Mouse (Mus musculus) heart, embryonic 14.5 days (tissue): Measurements from ENCODE around the gene Mybpc1. TPM values are rescaled to one million over a fixed set of nuclear protein-coding genes. Genes with fewer than 3 reads are reported as not detected.
A peak's percentile ranks its signal among the peaks of the same experiment; 100 is the strongest.

ENCODE experiments used
- ATAC-seq: fragments of 200-750 bp; cut with Nextera tagmentation; 2 replicates; pipeline ENCODE4 v1.8.0; 2017; ENCODE audit warnings: low read depth, moderate TSS enrichment; ENCODE audit not compliant: insufficient number of reproducible peaks, insufficient read depth, low FRiP score
- H3K27ac ChIP-seq, 2 experiments: fragments of 200-500 bp in 1 of 2; fragments of 300-500 bp in 1 of 2; sonication (generic) in 1 of 2; replicated peaks in 1 of 2; 2 replicates each; pipeline ENCODE4 v1.5.1; 2012 to 2014; ENCODE audit warnings: low read depth in 2 of 2, low read length in 2 of 2, control low read depth in 1 of 2, mild to moderate bottlenecking in 1 of 2, mixed read lengths in 1 of 2; ENCODE audit not compliant: control insufficient read depth in 1 of 2, insufficient read depth in 1 of 2
- H3K27me3 ChIP-seq: fragments of 300-500 bp; sonication (generic); 2 replicates; pipeline ENCODE4 v1.6.1; 2014; ENCODE audit warnings: mild to moderate bottlenecking, low read length, control low read depth; ENCODE audit not compliant: control insufficient read depth, insufficient read depth
- H3K36me3 ChIP-seq: fragments of 300-500 bp; sonication (generic); 2 replicates; pipeline ENCODE4 v1.6.1; 2014; ENCODE audit warnings: mild to moderate bottlenecking, control low read depth, low read length, mixed read lengths; ENCODE audit not compliant: control insufficient read depth, insufficient read depth
- H3K4me1 ChIP-seq, 2 experiments: fragments of 200-500 bp in 1 of 2; fragments of 300-500 bp in 1 of 2; sonication (generic) in 1 of 2; 2 replicates each; pipeline ENCODE4 v1.6.1; 2012 to 2014; ENCODE audit warnings: low read length in 2 of 2, control low read depth in 1 of 2, mixed read lengths in 1 of 2; ENCODE audit not compliant: control insufficient read depth in 2 of 2, insufficient read depth in 2 of 2
- H3K4me2 ChIP-seq: fragments of 300-500 bp; sonication (generic); 2 replicates; pipeline ENCODE4 v1.6.1; 2014; ENCODE audit warnings: mild to moderate bottlenecking, low read length
- H3K4me3 ChIP-seq, 2 experiments: fragments of 200-500 bp in 1 of 2; fragments of 300-500 bp in 1 of 2; sonication (generic) in 1 of 2; 2 replicates each; pipeline ENCODE4 v1.5.1; 2012 to 2014; ENCODE audit warnings: low read length in 2 of 2, mild to moderate bottlenecking in 2 of 2, control low read depth in 1 of 2, low read depth in 1 of 2, moderate library complexity in 1 of 2; ENCODE audit not compliant: control insufficient read depth in 1 of 2, insufficient read depth in 1 of 2
- H3K9ac ChIP-seq: fragments of 300-500 bp; sonication (generic); 2 replicates; pipeline ENCODE4 v1.6.1; 2014; ENCODE audit warnings: mild to moderate bottlenecking, low read length
- H3K9me3 ChIP-seq: fragments of 300-500 bp; sonication (generic); 2 replicates; pipeline ENCODE4 v1.6.1; 2016; ENCODE audit warnings: low read length, control low read depth; ENCODE audit not compliant: control insufficient read depth
- WGBS: fragments of 180-500 bp; shearing (Covaris S2); extraction: QIAGEN DNeasy Blood & Tissue Kit; methylation state at CpG from one replicate; pipeline ENCODE4 v1.1.7; 2014; 5-methylcytosine and 5-hydroxymethylcytosine counted together
- polyA plus RNA-seq: library from polyadenylated mRNA; unstranded; fragments of >200 nt; fragmentation: Nextera tagmentation; extraction: Ambion mirVana; gene quantifications from 2 replicates; pipeline ENCODE4 v1.2.1, GENCODE M21; 2014

Mybpc1 gene
- polyA plus RNA-seq, 1 experiment from 2014 or later, result 4.9 TPM

DNA sequence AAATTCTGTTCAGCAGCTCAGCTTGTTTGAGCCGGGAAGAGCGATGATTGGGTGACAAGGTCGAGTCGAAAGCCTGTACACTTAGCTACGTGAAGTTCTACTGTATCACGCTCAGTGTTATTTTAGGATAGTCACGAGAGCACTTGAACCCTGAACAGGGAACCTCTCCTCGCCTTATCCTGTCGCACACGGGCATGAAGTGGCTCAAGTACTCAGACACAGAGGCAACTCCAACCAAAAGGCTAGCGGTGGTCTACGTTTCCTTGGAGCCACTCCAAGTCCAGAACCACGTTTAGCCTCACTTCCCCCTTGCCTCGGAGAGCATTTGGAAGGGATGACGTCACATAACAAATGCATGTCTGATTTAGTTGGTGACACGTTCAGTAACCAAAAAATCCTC lies 17.7 kb upstream of the Mybpc1 start:
- Histone ChIP-seq H3K36me3 (no peaks in the 10 kb centered on the region), H3K27me3 (peaks cover 16% of the 10 kb centered on the region; the same call in 1 of the 2 replicates), H3K4me1 (peaks cover 8 to 15% of the 10 kb centered on the region in 2 experiments; a peak in 3 of 4 replicates), H3K4me2 (peak overlapping the region; percentile 36), H3K27ac (peak overlapping the region; percentile 40 to 62; a peak in 3 of 4 replicates), H3K9me3 (no peaks in the 10 kb centered on the region), H3K9ac (no peak overlapping the region), H3K4me3 (no peak overlapping the region)
- 32% methylated on average over 16 of the region's 16 CpGs for WGBS
- peak; percentile 92 for ATAC-seq

DNA sequence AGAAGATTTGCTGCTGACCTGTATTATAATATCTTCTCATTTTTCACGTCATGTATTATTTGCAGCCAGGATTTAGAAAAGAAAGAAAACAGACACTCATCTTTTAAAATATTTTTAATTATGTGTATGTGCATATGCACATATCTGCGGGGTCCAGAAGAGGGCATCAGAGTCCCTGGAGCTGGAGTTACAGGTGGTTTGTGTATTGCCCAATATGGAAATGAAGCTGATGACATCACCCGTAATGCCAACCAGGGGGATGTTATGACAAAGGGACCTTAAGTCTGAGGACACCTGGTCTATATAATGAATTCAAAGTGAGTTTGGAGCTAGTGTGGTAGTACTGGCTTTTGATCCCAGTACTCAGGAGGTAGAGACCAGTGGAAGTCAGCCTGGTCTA lies 15.9 kb upstream of the Mybpc1 start:
- Histone ChIP-seq H3K4me1 (peaks cover 8 to 15% of the 10 kb centered on the region in 2 experiments; a peak in 3 of 4 replicates), H3K4me3 (no peak overlapping the region), H3K9me3 (no peaks in the 10 kb centered on the region), H3K27ac (no peak overlapping the region), H3K9ac (no peak overlapping the region), H3K36me3 (no peaks in the 10 kb centered on the region), H3K4me2 (no peak overlapping the region), H3K27me3 (peaks cover 13% of the 10 kb centered on the region)
- no peak for ATAC-seq
- 88% methylated on average over 3 of the region's 3 CpGs for WGBS

DNA sequence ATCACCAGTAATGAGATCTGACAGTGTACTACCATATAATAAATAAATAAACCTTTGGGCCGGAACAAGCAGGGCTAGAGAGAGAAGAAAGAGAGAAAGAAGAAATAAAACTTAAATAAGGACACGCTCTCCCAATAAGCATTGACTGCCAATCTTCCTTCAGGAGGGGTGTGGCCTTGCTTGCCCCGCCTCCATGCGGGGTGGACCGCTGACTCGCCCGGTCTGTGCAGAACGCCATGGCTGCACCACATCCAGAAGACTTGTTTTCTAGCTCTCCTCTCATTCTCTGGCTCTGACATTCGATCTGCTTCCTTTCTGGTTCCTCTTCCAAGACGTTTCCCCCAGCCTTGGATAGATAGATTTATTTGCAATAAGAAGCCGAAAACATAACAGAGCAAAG lies 8.1 kb upstream of the Mybpc1 start:
- no peak overlapping the region for H3K9ac ChIP-seq
- no peak overlapping the region for H3K27ac ChIP-seq
- H3K4me1 ChIP-seq, result no peaks in the 10 kb centered on the region
- WGBS, result 87% methylated on average over 11 of the region's 11 CpGs
- H3K27me3 ChIP-seq, result peaks cover 7% of the 10 kb centered on the region
- no peaks in the 10 kb centered on the region for H3K36me3 ChIP-seq
- no peaks in the 10 kb centered on the region for H3K9me3 ChIP-seq
- H3K4me2 ChIP-seq, result no peak overlapping the region
- H3K4me3 ChIP-seq, result no peak overlapping the region
- ATAC-seq, result no peak

DNA sequence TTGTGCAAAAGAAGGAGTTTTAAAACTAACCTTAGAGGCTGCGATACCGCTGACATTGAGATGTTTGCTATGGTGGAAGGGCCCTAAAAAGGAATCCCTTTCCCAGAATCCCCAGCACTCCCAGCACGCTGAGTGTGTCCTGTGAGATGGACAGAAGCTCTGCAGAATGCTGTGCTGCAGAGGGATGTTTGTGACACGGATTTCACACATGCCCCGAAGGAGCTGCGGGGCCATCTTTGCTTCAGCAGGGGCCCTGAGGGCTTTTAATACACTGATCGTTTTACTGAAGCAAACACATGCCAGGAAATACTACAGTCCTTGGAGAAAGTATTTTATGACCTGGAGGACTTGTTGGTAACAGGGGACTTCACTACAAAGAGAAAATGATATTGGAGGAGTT lies 1.7 kb upstream of the Mybpc1 start:
- H3K4me2 ChIP-seq, result no peak overlapping the region
- no peak overlapping the region for H3K4me3 ChIP-seq
- 75% methylated on average over 7 of the region's 7 CpGs for WGBS
- ATAC-seq, result no peak
- no peaks in the 10 kb centered on the region for H3K4me1 ChIP-seq
- H3K27ac ChIP-seq, result no peak overlapping the region
- no peaks in the 10 kb centered on the region for H3K27me3 ChIP-seq
- no peaks in the 10 kb centered on the region for H3K36me3 ChIP-seq
- H3K9me3 ChIP-seq, result no peaks in the 10 kb centered on the region
- H3K9ac ChIP-seq, result no peak overlapping the region

DNA sequence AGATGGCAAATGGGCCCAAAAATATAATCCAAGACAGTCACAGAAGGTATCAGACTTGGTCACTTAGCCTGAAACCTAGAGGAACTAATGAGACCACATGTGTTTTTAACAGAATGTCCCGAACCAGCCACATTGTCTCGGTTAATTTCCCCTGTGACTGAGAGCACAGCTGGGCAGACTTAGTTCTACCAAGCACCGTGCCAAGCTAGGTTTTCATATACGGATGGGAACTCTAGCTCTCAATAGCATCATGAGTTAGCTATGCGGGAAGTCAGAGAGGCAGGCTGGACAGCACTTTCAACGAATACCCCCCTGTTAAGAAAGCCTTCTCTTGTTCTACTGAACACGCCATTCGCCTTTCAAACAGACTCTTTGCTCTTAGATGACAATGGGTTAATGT lies 1.1 kb upstream of the Mybpc1 start:
- no peaks in the 10 kb centered on the region for H3K36me3 ChIP-seq
- 79% methylated on average over 8 of the region's 8 CpGs for WGBS
- no peak overlapping the region for H3K9ac ChIP-seq
- H3K9me3 ChIP-seq, result no peaks in the 10 kb centered on the region
- no peaks in the 10 kb centered on the region for H3K4me1 ChIP-seq
- no peaks in the 10 kb centered on the region for H3K27me3 ChIP-seq
- no peak overlapping the region for H3K4me3 ChIP-seq
- H3K27ac ChIP-seq, result no peak overlapping the region
- no peak overlapping the region for H3K4me2 ChIP-seq
- no peak for ATAC-seq

DNA sequence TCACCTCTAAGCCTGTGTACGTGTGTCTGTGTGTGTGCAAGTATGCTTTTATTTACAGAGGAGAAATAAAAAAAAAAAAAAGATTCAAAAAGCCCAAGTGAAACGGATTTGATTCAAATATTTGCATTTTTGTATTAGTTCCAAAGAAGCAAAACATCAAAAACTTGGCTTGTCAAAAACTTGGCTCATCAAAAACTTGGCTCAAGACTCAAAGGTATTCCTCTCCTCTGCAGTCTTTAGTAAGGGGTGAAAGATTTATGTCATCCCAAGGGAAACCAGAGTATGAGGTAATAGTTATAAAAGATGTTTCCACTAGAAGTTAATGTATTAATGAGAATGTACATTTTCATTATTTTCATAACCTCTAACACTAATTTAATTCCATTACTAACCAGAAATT lies 1.2 kb downstream of the Mybpc1 start:
- H3K36me3 ChIP-seq, result no peaks in the 10 kb centered on the region
- no peaks in the 10 kb centered on the region for H3K27me3 ChIP-seq
- no peak overlapping the region for H3K9ac ChIP-seq
- no peak for ATAC-seq
- no peak overlapping the region for H3K27ac ChIP-seq
- no peaks in the 10 kb centered on the region for H3K9me3 ChIP-seq
- no peak overlapping the region for H3K4me2 ChIP-seq
- H3K4me1 ChIP-seq, result no peaks in the 10 kb centered on the region
- no peak overlapping the region for H3K4me3 ChIP-seq
- WGBS, result 73% methylated on average over 2 of the region's 2 CpGs

DNA sequence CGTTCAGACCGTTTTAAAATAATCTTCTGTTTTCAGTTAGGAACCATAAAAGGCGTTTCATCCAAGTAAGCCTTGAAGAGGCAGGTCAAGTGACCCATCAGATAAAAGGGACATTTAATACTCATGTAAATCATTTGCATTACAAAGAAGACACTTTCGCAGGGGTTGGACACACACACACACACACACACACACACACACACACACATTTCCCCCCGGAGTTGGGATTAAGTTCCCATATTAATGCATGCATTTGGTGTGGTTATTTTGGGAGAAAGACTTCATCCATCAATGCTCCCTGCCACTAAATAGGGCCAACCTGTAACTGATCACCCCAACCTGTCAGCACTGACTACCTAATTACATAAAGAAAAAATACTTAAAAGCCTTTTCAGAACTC lies 1.7 kb downstream of the Mybpc1 start:
- Histone ChIP-seq H3K36me3 (no peaks in the 10 kb centered on the region), H3K27me3 (no peaks in the 10 kb centered on the region), H3K4me1 (no peaks in the 10 kb centered on the region), H3K27ac (no peak overlapping the region), H3K9ac (no peak overlapping the region), H3K9me3 (no peaks in the 10 kb centered on the region), H3K4me2 (no peak overlapping the region), H3K4me3 (no peak overlapping the region)
- no peak for ATAC-seq
- WGBS, result 55% methylated on average over 5 of the region's 5 CpGs

DNA sequence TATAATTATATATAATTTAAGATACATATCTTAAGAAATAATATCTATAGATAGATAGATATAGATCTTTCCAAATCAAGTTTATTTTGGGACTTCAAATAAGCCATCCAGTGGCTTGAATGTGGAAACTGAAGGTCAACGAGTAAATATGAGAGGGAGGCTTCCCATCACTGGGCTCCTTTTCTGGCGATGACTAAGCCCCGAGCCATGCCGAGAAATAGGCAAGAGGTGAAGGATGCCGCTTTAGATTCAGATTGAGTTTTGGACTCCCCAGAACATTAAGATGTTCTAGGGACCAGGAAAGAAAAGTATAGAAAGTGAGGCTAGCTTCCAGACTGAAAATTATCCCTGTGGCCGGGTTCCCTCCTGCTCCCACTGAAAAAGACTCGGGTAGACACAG lies 4.4 kb downstream of the Mybpc1 start:
- ATAC-seq, result no peak
- Histone ChIP-seq H3K27ac (no peak overlapping the region), H3K9me3 (no peaks in the 10 kb centered on the region), H3K9ac (no peak overlapping the region), H3K36me3 (no peaks in the 10 kb centered on the region), H3K4me1 (no peaks in the 10 kb centered on the region), H3K4me3 (no peak overlapping the region), H3K4me2 (no peak overlapping the region), H3K27me3 (no peaks in the 10 kb centered on the region)
- WGBS, result 80% methylated on average over 7 of the region's 7 CpGs
